Mouse (Mus musculus) brain, embryonic 14.5 days (tissue): ENCODE measurements around the gene Btnl6.

ENCODE experiments used
- CTCF ChIP-seq: fragments of 200-500 bp; IDR thresholded peaks from 2 replicates; pipeline ENCODE4 v1.5.1; 2012; ENCODE audit warnings: inconsistent platforms, mild to moderate bottlenecking, moderate library complexity, borderline replicate concordance; ENCODE audit not compliant: insufficient read depth, insufficient read length; ENCODE audit errors: extremely low read depth
- POLR2A ChIP-seq: fragments of 200-500 bp; IDR thresholded peaks from 2 replicates; pipeline ENCODE4 v1.6.1; 2012; ENCODE audit warnings: mild to moderate bottlenecking, inconsistent platforms, borderline replicate concordance; ENCODE audit not compliant: poor library complexity, insufficient read depth, insufficient read length, severe bottlenecking; ENCODE audit errors: extremely low read depth

GRCm38 (mm10) chr17:34559895-34560294 is 42.7 kb upstream of the Btnl6 start:
- TF ChIP-seq CTCF, result no peak
- no peak for TF ChIP-seq POLR2A
